Mouse (Mus musculus) adipocyte (in vitro differentiated cells): Measurements from ENCODE around the gene Gm49325.

Source experiments
- DNase-seq: peaks from one replicate; pipeline ENCODE4 v3.0.0-alpha.2; 2016; ENCODE audit warnings: low spot score

The Gm49325 gene

GRCm38 (mm10) chr10:77589117-77589516 is 16.9 kb upstream of the Gm49325 start:
- DNase-seq, result no peak

- DNase-seq, result no peak
Measured at GRCm38 (mm10) chr10:77589749-77590148, 16.2 kb upstream of the Gm49325 start.

DNA sequence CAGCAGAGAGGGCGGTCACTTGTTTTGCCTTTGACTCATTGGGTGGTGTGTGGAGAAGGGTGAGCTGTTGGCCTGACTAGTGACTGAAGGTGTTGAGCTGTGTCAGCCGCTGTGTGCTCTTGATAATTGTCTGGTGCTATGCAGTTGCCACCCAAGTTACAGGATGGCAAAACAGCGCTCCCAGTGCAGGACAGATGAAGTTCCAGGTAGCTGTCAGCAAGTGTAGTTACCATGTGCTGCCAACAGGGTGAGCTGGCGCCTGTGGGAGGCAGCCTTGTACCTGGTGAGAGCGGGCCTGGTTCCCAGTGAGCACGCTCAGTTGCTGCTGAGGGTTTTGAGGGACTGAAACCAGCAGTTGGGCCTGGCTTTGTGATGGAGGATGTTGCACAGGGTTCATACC is 15.2 kb upstream of the Gm49325 start:
- DNase-seq, result peak; percentile 52

GRCm38 (mm10) chr10:77591546-77591945 is 14.5 kb upstream of the Gm49325 start:
- no peak for DNase-seq

GRCm38 (mm10) chr10:77596060-77596459 is 9.9 kb upstream of the Gm49325 start:
- no peak for DNase-seq

DNA sequence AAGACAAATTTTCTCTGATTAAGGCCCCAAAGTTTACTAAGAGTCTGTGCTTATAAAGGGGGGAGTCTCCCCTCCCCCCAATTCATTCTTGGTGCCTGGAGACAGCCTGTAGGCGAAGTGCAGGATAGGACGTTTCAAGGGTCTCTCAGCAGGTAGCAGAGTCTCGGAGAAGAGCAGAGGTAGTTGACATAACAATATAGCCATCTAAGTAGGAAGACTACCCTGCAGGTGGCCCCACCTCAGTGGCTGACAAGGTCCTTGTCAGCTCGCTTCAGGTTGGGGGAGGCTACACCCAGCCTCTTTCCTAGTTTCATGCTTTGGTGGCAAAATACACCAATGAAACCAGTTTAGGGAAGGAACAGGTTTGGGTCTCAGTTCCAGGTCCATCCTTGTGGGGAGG is 3.0 kb upstream of the Gm49325 start:
- no peak for DNase-seq

DNA sequence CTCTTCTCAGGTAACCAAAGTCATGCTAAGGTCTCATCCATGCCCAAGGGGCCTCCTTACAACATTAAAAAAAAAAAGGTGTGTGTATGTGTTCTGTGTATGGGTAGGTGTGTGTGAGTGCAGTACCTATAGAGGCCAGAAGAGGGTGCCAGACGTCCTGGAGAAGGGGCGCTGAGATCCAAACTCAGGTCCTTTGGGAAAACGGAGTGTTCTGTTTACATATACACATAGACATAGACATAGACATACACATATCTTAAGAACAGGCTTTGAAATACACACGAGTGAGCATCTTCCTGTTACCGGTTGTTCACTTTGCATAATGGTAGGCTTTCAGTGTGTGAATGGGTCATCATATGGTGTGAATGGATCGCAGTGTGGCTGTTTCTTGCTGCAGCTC is 1.9 kb upstream of the Gm49325 start:
- no peak for DNase-seq

GRCm38 (mm10) chr10:77604958-77605357 is 1.0 kb upstream of the Gm49325 start:
- DNase-seq, result no peak

- peak; percentile 78 for DNase-seq
Measured at GRCm38 (mm10) chr10:77605368-77605767, 629 bp upstream of the Gm49325 start.

- DNase-seq, result no peak
Measured at GRCm38 (mm10) chr10:77606855-77607254, 858 bp downstream of the Gm49325 start.

DNA sequence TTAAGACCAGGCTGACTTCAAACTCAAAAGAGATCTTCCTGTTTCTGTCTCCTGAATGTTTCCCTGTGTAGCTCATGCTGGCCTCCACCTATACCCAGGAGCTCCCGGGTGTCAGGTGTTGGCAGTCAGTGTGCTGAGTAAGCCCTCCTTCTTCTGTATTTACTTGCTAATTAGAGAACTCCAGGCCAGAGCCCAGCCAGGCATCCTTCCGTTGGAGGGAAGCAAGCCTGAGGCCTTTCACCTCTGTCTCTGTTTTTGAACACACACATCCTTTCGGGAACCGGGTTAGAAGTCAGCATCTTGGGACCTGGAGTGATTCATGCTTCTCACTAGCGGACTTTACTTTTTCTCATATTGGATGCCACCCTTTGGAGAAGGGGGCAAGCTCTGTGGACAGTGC is 1.4 kb downstream of the Gm49325 start:
- DNase-seq, result peak; percentile 66

DNA sequence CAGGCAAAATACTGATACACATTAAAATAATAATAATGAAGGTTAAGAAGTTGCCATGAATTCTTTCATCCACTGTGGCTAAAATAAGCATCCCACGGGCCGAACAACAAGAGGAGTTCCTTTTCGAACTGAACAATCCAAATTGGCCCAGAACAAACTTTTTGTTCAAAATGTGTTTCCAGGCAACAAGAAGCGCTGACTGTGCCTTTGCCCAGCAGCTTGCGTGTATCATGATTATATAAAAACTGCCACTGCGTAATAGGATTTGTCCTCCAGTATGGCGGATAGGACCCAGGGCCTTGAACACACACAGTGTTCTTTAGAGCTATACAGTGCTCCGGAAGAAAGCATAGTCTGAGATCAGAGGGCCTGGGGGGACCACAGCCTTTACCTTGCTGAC is 2.6 kb downstream of the Gm49325 start:
- no peak for DNase-seq

DNA sequence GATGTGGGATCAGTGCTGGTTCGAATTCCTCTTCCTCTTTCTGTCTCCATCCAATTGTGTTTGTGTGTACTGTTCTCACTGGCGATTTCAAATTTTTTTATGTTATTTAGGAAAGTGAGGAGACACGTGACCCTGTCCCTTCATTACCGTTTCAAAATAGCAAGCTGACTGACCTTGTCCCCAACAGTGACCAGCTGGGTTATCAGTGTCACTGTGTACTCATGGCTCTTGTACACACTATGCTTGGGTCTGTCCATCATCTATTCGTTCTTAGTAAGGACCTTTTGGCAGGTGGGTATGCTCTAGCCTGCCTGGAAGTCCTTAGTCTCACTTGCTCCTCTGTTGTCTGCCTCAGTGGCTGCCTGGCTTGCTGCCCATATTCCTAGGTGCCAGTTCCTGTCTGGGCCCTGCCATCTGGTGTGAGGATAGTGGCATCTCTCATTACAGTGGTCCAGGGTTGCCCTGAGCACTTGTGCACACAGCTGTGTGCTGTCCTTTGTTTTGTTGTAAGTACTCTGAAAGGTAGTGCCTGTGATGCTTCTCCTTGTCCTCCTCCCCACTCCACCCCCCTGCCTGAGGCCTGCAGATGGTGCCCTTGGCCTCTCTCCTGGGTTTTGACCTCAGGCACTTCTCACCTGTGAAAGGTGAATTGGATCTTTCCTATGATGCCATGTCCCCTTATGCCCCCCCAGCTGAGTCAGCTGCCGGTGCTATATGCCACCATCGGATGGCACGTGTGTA is 4.4 kb downstream of the Gm49325 start:
- DNase-seq, result no peak

GRCm38 (mm10) chr10:77613409-77613808 is 7.4 kb downstream of the Gm49325 start:
- DNase-seq, result peak; percentile 84

DNA sequence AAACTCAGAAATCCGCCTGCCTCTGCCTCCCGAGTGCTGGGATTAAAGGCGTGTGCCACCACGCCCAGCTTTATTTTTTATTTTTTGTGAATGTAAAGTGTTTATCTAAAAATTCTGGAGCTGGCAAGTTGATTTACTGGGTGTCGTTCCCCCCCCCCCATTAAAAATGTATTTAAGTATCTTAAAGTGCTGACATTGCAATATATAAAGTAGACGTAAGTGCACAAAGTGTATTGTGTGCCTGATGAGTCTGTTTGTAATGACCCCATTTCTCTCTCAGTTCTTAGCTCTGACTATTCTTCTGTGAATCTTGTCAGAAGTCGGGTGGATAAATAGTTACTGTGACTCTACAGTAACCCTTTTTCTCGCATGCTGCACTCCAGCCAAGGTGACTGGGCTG is 9.7 kb downstream of the Gm49325 start:
- no peak for DNase-seq

GRCm38 (mm10) chr10:77616166-77616565 is 10.2 kb downstream of the Gm49325 start:
- no peak for DNase-seq

DNA sequence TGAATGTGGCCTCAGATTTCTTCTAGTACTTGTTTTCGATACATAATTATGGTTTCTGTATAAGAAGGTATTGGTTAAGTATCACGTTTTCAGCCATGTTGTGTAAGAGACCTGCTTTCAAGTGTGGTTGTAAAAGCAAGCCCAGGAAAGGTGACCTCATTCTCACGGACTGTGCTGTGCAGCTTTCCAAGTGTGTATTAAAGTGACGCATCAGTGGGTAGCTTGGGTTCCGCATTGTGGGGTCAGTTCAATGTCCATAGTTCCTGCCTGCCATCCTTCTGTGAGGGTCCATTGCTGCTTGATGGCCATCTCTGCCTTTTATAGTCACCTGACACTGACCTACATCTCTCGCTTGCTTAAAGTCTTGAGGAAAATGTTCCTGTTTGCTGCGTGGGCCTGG is 10.9 kb downstream of the Gm49325 start:
- no peak for DNase-seq

GRCm38 (mm10) chr10:77621546-77621945 is 15.5 kb downstream of the Gm49325 start:
- DNase-seq, result no peak

DNA sequence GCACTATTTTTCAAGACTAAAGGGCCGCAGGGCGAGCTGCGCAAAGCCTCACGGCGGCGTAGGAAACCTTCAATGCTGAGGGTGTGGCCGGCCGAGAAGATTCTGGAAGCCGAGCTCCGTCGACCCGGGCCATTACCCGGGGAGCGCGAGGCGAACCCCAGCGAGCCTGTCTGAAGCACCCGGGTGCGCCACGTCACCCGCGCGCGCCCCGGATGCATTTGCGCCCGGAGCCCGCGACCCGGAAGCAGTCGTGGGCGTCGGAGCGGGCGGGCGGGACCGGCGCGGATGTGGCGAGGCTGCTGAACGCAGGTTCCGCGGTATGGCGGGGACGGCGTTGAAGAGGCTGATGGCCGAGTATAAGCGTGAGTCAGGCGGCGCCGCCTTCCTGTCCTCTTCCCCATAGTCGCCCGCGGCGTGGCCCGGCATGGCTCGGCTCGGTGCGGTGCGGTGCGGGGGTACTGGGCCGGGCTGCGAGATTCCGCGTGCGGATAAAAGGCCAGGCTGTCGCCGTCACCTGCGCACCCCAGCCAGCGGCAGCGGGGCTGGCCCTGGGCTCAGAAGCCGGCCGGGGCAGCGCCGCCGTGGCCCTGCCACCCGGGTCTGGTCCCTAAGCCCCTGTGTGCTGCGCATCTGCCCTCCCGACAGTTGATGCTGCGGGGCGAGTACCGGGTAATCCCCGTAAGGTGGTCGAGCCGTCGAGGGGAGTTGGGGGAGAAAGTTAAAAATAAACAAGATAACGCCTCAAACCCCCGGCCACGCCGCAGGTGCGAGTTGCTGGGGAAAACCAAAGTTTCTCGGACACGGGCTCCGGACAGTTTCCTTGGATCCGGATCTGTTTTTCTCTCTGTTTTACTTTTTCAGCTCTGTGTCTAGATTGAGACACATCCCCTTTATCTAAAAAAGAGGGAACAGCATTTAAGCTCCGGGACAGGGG is 16.3 kb downstream of the Gm49325 start, which contains the start of gene Ube2g2:
TSS of gene Ube2g2 (plus strand) at position 221 of the 934 bp plus-strand sequence.
- peak; percentile 91 for DNase-seq

GRCm38 (mm10) chr10:77623069-77623492 is 17.1 kb downstream of the Gm49325 start:
- DNase-seq, result peak; percentile 83

- peak; percentile 59 for DNase-seq
Measured at GRCm38 (mm10) chr10:77623639-77624400, 17.8 kb downstream of the Gm49325 start.

DNA sequence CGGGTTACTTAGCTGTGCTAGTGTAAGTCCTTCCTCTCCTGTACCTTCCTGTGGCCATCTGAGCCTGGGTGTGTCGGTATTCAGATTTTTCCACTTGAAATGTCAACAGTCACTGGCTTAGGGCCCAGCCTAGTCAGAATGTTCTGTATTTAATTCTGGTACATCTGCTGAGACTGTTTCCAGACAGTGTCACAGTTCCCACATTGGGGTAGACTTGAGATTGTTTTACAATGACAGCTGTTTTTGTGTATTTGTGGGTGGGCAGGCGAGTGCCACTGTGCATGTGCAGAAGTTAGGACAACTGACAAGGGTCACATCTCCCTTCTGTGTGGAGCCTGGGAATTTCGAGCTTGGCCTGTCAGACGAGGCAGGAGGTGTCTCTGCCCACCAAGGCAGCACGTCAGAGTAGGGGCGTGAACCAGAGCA is 18.6 kb downstream of the Gm49325 start:
- peak; percentile 71 for DNase-seq
